Mouse (Mus musculus): ENCODE results near the gene Zfp462.

Zfp462 gene

GRCm38 (mm10) chr4:55047266-55047665 lies 102.4 kb downstream of the Zfp462 start:
- no peak for DNase-seq (ENCODE audit: low spot score)

GRCm38 (mm10) chr4:55049938-55050610 lies 105.2 kb downstream of the Zfp462 start:
- no peak for DNase-seq (ENCODE audit: low spot score)

- DNase-seq (ENCODE audit: low spot score) = no peak
Observed at GRCm38 (mm10) chr4:55051345-55051744, 106.5 kb downstream of the Zfp462 start.

GRCm38 (mm10) chr4:55052686-55053085 lies 107.8 kb downstream of the Zfp462 start:
- no peak for DNase-seq (ENCODE audit: low spot score)

GRCm38 (mm10) chr4:55057666-55058455 lies 113.0 kb downstream of the Zfp462 start:
- peak; percentile 52 for DNase-seq (ENCODE audit: low spot score)

- no peak for DNase-seq (ENCODE audit: low spot score)
Observed at GRCm38 (mm10) chr4:55058901-55059300, 114.1 kb downstream of the Zfp462 start.

GRCm38 (mm10) chr4:55066341-55067170 lies 121.7 kb downstream of the Zfp462 start:
- DNase-seq (ENCODE audit: low spot score) = no peak

- DNase-seq (ENCODE audit: low spot score) = no peak
Observed at GRCm38 (mm10) chr4:55071535-55071934, 126.7 kb downstream of the Zfp462 start.

- DNase-seq (ENCODE audit: low spot score) = peak; percentile 57
Observed at GRCm38 (mm10) chr4:55077133-55077889, 132.5 kb downstream of the Zfp462 start.

GRCm38 (mm10) chr4:55077902-55078716 lies 133.3 kb downstream of the Zfp462 start:
- no peak for DNase-seq (ENCODE audit: low spot score)

GRCm38 (mm10) chr4:55079056-55079455 lies 134.2 kb downstream of the Zfp462 start:
- DNase-seq (ENCODE audit: low spot score) = no peak

- DNase-seq (ENCODE audit: low spot score) = no peak
Observed at GRCm38 (mm10) chr4:55084080-55084688, 139.3 kb downstream of the Zfp462 start.

- DNase-seq (ENCODE audit: low spot score) = no peak
Observed at GRCm38 (mm10) chr4:55088153-55088552, 143.3 kb downstream of the Zfp462 start.

- no peak for DNase-seq (ENCODE audit: low spot score)
Observed at GRCm38 (mm10) chr4:55088922-55089321, 144.1 kb downstream of the Zfp462 start.

- peak; percentile 18 for DNase-seq (ENCODE audit: low spot score)
Observed at GRCm38 (mm10) chr4:55097157-55097556, 152.3 kb downstream of the Zfp462 start.

- DNase-seq (ENCODE audit: low spot score) = no peak
Observed at GRCm38 (mm10) chr4:55098366-55098765, 153.5 kb downstream of the Zfp462 start.

- no peak for DNase-seq (ENCODE audit: low spot score)
Observed at GRCm38 (mm10) chr4:55100851-55101250, 156.0 kb downstream of the Zfp462 start.

- no peak for DNase-seq (ENCODE audit: low spot score)
Observed at GRCm38 (mm10) chr4:55101601-55102000, 156.8 kb downstream of the Zfp462 start.

- no peak for DNase-seq (ENCODE audit: low spot score)
Observed at GRCm38 (mm10) chr4:55102382-55102781, 157.5 kb downstream of the Zfp462 start.

GRCm38 (mm10) chr4:55103575-55103974 lies 158.7 kb downstream of the Zfp462 start:
- DNase-seq (ENCODE audit: low spot score) = no peak

Measured in retina, embryonic 14.5 days (tissue).